Mouse (Mus musculus) thymus, adult 2 months (tissue): ENCODE measurements around the gene Oxld1.

Source experiments
- CTCF ChIP-seq: fragments of 200-500 bp; IDR thresholded peaks from 2 replicates; pipeline ENCODE4 v1.5.1; 2012; ENCODE audit warnings: mild to moderate bottlenecking, control low read depth, low read length, moderate library complexity, borderline replicate concordance; ENCODE audit not compliant: control insufficient read depth, poor library complexity, insufficient read depth; ENCODE audit errors: extremely low read depth
- POLR2A ChIP-seq: fragments of 200-500 bp; IDR thresholded peaks from 2 replicates; pipeline ENCODE4 v1.6.1; 2012; ENCODE audit warnings: mild to moderate bottlenecking, low read length, control low read depth, moderate library complexity; ENCODE audit not compliant: control insufficient read depth, poor library complexity, insufficient read depth; ENCODE audit errors: extremely low read depth

DNA sequence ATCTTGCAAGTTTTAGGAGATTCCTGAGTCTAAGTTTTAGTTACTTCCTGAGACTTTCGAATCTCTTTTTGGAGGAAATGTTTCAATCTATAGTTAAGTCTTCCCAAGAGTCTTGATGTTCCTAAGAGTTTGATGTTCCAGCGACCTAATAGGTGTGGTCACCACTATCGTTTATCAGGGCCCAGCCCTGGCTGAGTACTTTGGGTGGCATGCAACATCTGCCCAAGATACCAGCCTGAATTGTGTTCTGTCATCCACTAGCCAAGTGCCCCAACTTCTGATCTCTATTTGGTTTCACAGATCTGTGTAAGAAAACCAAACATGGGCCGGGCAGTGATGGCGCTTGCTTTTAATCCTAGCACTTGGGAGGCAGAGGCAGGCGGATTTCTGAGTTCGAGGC is 2.5 kb downstream of the Oxld1 start:
- TF ChIP-seq POLR2A: no peak
- no peak for TF ChIP-seq CTCF
